Mouse (Mus musculus): ENCODE results near the gene Gm10226. TPM values are rescaled to one million over a fixed set of nuclear protein-coding genes. Genes with fewer than 3 reads are reported as not detected.
"Not testable (repeated sequence)": the region's sequence is repeated elsewhere in the genome, so short reads cannot be mapped to it uniquely, and the experiment has no call there.

Gm10226 gene
- polyA plus RNA-seq (2015; fragmentation: Nextera tagmentation; extraction: Ambion mirVana) = 16.8 and 21.3 TPM in 2 replicates

GRCm38 (mm10) chr17:21691560-21691959 is at the start of gene Gm10226:
Gene Gm10226 (plus strand): TSS chr17:21691860.
- Histone ChIP-seq H3K36me3 (peaks cover 56% of the 10 kb centered on the region), H3K4me2 (no peak within 1 kb of the TSS), H3K4me3 (no peak within 1 kb of the TSS), H3K4me1 (replicated peaks) (no peaks in the 10 kb centered on the region), H3K9ac (no peak within 1 kb of the TSS), H3K27me3 (no peaks in the 10 kb centered on the region), H3K9me3 (no peaks in the 10 kb centered on the region), H3K27ac (no peak within 1 kb of the TSS)
- ATAC-seq (ENCODE audit: low FRiP score) = no peak
- 95% methylated on average over 3 of the region's 3 CpGs for WGBS

GRCm38 (mm10) chr17:21648791-21649190 is 42.9 kb upstream of the Gm10226 start:
- ATAC-seq (ENCODE audit: low FRiP score) = no peak
- Histone ChIP-seq H3K9me3 (no peaks in the 10 kb centered on the region), H3K4me3 (no peak overlapping the region), H3K9ac (no peak overlapping the region), H3K4me1 (replicated peaks) (peaks cover 5% of the 10 kb centered on the region; the same call in 1 of the 2 replicates), H3K4me2 (no peak overlapping the region), H3K36me3 (no peaks in the 10 kb centered on the region), H3K27ac (no peak overlapping the region), H3K27me3 (no peaks in the 10 kb centered on the region)
- WGBS = 61% methylated on average over 3 of the region's 3 CpGs

- peak overlapping the region; percentile 48 for H3K4me2 ChIP-seq
- peak overlapping the region; percentile 31; the same call in 1 of the 2 replicates for H3K9ac ChIP-seq
- WGBS = 29% methylated on average over 2 of the region's 2 CpGs
- H3K9me3 ChIP-seq = no peaks in the 10 kb centered on the region
- peak; percentile 63 for ATAC-seq (ENCODE audit: low FRiP score)
- H3K27ac ChIP-seq = peak overlapping the region; percentile 58
- no peaks in the 10 kb centered on the region for H3K27me3 ChIP-seq
- peaks cover 5% of the 10 kb centered on the region; the same call in 1 of the 2 replicates for H3K4me1 ChIP-seq (replicated peaks)
- no peaks in the 10 kb centered on the region for H3K36me3 ChIP-seq
- H3K4me3 ChIP-seq = peak overlapping the region; percentile 46
These were observed 41.7 kb upstream of the Gm10226 start for GRCm38 (mm10) chr17:21649936-21650335.

GRCm38 (mm10) chr17:21650364-21650907 is 41.2 kb upstream of the Gm10226 start, which contains the start of gene Zfp983:
Gene Zfp983 (plus strand): TSS chr17:21650624.
- peak; percentile 100 for ATAC-seq (ENCODE audit: low FRiP score)
- H3K4me1 ChIP-seq (replicated peaks); H3K36me3 ChIP-seq; H3K27me3 ChIP-seq; H3K9me3 ChIP-seq: not testable (repeated sequence)
- Histone ChIP-seq H3K27ac (peak within 1 kb of the TSS; percentile 58), H3K9ac (peak within 1 kb of the TSS; percentile 31; the same call in 1 of the 2 replicates), H3K4me2 (peak within 1 kb of the TSS; percentile 48), H3K4me3 (peak within 1 kb of the TSS; percentile 46)
- under 1% methylated on average over 17 of the region's 17 CpGs for WGBS

- H3K27me3 ChIP-seq, H3K36me3 ChIP-seq, H3K9ac ChIP-seq, H3K27ac ChIP-seq, H3K4me3 ChIP-seq, H3K4me2 ChIP-seq, H3K9me3 ChIP-seq: not testable (repeated sequence)
- 0 out of 2 replicates have a peak, but pooled peaks have one; percentile 2 for ATAC-seq (ENCODE audit: low FRiP score)
- 16% methylated on average over 1 of the region's 1 CpGs for WGBS
- H3K4me1 ChIP-seq (replicated peaks) = peaks cover 13% of the 10 kb centered on the region
These were observed 12.8 kb upstream of the Gm10226 start for GRCm38 (mm10) chr17:21678826-21679225.

- H3K36me3 ChIP-seq = peaks cover 1% of the 10 kb centered on the region
- WGBS = 6% methylated on average over 9 of the region's 9 CpGs
- H3K27ac ChIP-seq = peak overlapping the region; percentile 84
- peak overlapping the region; percentile 57 for H3K4me2 ChIP-seq
- H3K9me3 ChIP-seq = no peaks in the 10 kb centered on the region
- peak overlapping the region; percentile 48 for H3K4me3 ChIP-seq
- no peaks in the 10 kb centered on the region for H3K27me3 ChIP-seq
- H3K9ac ChIP-seq = peak overlapping the region; percentile 66
- peaks cover 13% of the 10 kb centered on the region for H3K4me1 ChIP-seq (replicated peaks)
- peak; percentile 99 for ATAC-seq (ENCODE audit: low FRiP score)
These were observed 12.2 kb upstream of the Gm10226 start for GRCm38 (mm10) chr17:21679273-21680018.

GRCm38 (mm10) chr17:21680019-21680376 is 11.7 kb upstream of the Gm10226 start:
- Histone ChIP-seq H3K27ac (peak overlapping the region; percentile 84), H3K4me1 (replicated peaks) (peaks cover 13% of the 10 kb centered on the region), H3K9ac (peak overlapping the region; percentile 66), H3K4me2 (peak overlapping the region; percentile 57), H3K4me3 (peak overlapping the region; percentile 48)
- not testable (repeated sequence) for H3K27me3 ChIP-seq, H3K9me3 ChIP-seq, H3K36me3 ChIP-seq
- ATAC-seq (ENCODE audit: low FRiP score) = peak; percentile 90
- 0% methylated on average over 10 of the region's 10 CpGs for WGBS

- H3K27ac ChIP-seq = no peak overlapping the region
- H3K4me3 ChIP-seq = no peak overlapping the region
- no peaks in the 10 kb centered on the region for H3K4me1 ChIP-seq (replicated peaks)
- no peak overlapping the region for H3K4me2 ChIP-seq
- H3K9me3 ChIP-seq = no peaks in the 10 kb centered on the region
- H3K27me3 ChIP-seq = no peaks in the 10 kb centered on the region
- WGBS = 86% methylated on average over 3 of the region's 3 CpGs
- no peak overlapping the region for H3K9ac ChIP-seq
- ATAC-seq (ENCODE audit: low FRiP score) = no peak
- H3K36me3 ChIP-seq = peaks cover 48% of the 10 kb centered on the region
These were observed 1.7 kb downstream of the Gm10226 start for GRCm38 (mm10) chr17:21693342-21693741.

GRCm38 (mm10) chr17:21696073-21696472 is 4.4 kb downstream of the Gm10226 start:
- peaks cover 25% of the 10 kb centered on the region for H3K36me3 ChIP-seq
- no peaks in the 10 kb centered on the region for H3K4me1 ChIP-seq (replicated peaks)
- no peak overlapping the region for H3K4me3 ChIP-seq
- no peak overlapping the region for H3K27ac ChIP-seq
- no peaks in the 10 kb centered on the region for H3K9me3 ChIP-seq
- no peak overlapping the region for H3K4me2 ChIP-seq
- H3K9ac ChIP-seq = no peak overlapping the region
- ATAC-seq (ENCODE audit: low FRiP score) = no peak
- H3K27me3 ChIP-seq = no peaks in the 10 kb centered on the region

- 53% methylated on average over 5 of the region's 5 CpGs for WGBS
- Histone ChIP-seq H3K4me3 (no peak overlapping the region), H3K9me3 (no peaks in the 10 kb centered on the region), H3K27me3 (no peaks in the 10 kb centered on the region), H3K27ac (no peak overlapping the region), H3K9ac (no peak overlapping the region), H3K4me2 (no peak overlapping the region), H3K36me3 (no peaks in the 10 kb centered on the region), H3K4me1 (replicated peaks) (peaks cover 3% of the 10 kb centered on the region; the same call in 1 of the 2 replicates)
- ATAC-seq (ENCODE audit: low FRiP score) = no peak
These were observed 10.9 kb downstream of the Gm10226 start for GRCm38 (mm10) chr17:21702281-21703240.

GRCm38 (mm10) chr17:21703414-21703813 is 11.8 kb downstream of the Gm10226 start:
- Histone ChIP-seq H3K4me2 (no peak overlapping the region), H3K4me3 (no peak overlapping the region), H3K27me3 (no peaks in the 10 kb centered on the region), H3K9me3 (no peaks in the 10 kb centered on the region), H3K4me1 (replicated peaks) (peaks cover 6% of the 10 kb centered on the region), H3K27ac (no peak overlapping the region), H3K9ac (no peak overlapping the region), H3K36me3 (no peaks in the 10 kb centered on the region)
- WGBS = 88% methylated on average over 1 of the region's 1 CpGs
- ATAC-seq (ENCODE audit: low FRiP score) = no peak
